Mouse (Mus musculus) megakaryocyte, adult 5-6 weeks (primary cell): ENCODE data around the gene Med21. TPM values are rescaled to one million over a fixed set of nuclear protein-coding genes. Genes with fewer than 3 reads are reported as not detected.
A peak's percentile ranks its signal among the peaks of the same experiment; 100 is the strongest.

ENCODE experiments used
- ATAC-seq: 2 replicates; pipeline ENCODE4 v1.8.0; 2016; ENCODE audit warnings: mild to moderate bottlenecking, inconsistent platforms; ENCODE audit not compliant: poor library complexity, severe bottlenecking
- total RNA-seq, 2 experiments: library from RNA; stranded (forward) in 1 of 2; stranded (reverse) in 1 of 2; fragments of 153-499, 151-499 nt in 1 of 2; fragments of 221-1000, 200-1000 nt in 1 of 2; gene quantifications; 2 replicates each; pipeline versions ENCODE4 v1.2.3 to v1.2.4; 2015 to 2017

Med21 gene
- total RNA-seq (2015) (96.7 and 109 TPM in 2 replicates), total RNA-seq (2017) (76.2 and 82.8 TPM in 2 replicates)

- ATAC-seq, result peak; percentile 81
These were observed at the start of gene Med21, which contains the start of gene Tm7sf3 for GRCm38 (mm10) chr6:146642276-146643183. Gene Med21 (plus strand): TSS chr6:146642547. Gene Tm7sf3 (minus strand): TSS chr6:146642824.

GRCm38 (mm10) chr6:146602601-146603000, 39.7 kb upstream of the Med21 start:
- no peak for ATAC-seq

GRCm38 (mm10) chr6:146603651-146604050, 38.7 kb upstream of the Med21 start:
- ATAC-seq, result no peak

- ATAC-seq, result 0 out of 2 replicates have a peak, but pooled peaks have one; percentile 29
These were observed 31.0 kb upstream of the Med21 start for GRCm38 (mm10) chr6:146611385-146611784.

- ATAC-seq, result 0 out of 2 replicates have a peak, but pooled peaks have one; percentile 28
These were observed 30.4 kb upstream of the Med21 start for GRCm38 (mm10) chr6:146611897-146612296.

GRCm38 (mm10) chr6:146612736-146613135, 29.6 kb upstream of the Med21 start:
- ATAC-seq, result no peak

- ATAC-seq, result no peak
These were observed 28.4 kb upstream of the Med21 start for GRCm38 (mm10) chr6:146613907-146614306.

GRCm38 (mm10) chr6:146614541-146614940, 27.8 kb upstream of the Med21 start:
- ATAC-seq, result no peak

- ATAC-seq, result no peak
These were observed 26.5 kb upstream of the Med21 start for GRCm38 (mm10) chr6:146615891-146616290.

GRCm38 (mm10) chr6:146616670-146617069, 25.7 kb upstream of the Med21 start:
- ATAC-seq, result no peak

GRCm38 (mm10) chr6:146628123-146628522, 14.2 kb upstream of the Med21 start:
- no peak for ATAC-seq

- ATAC-seq, result no peak
These were observed 12.3 kb upstream of the Med21 start for GRCm38 (mm10) chr6:146629781-146630756.

- no peak for ATAC-seq
These were observed 11.4 kb upstream of the Med21 start for GRCm38 (mm10) chr6:146630961-146631360.

- no peak for ATAC-seq
These were observed 10.5 kb upstream of the Med21 start for GRCm38 (mm10) chr6:146631847-146632246.

- ATAC-seq, result no peak
These were observed 9.9 kb upstream of the Med21 start for GRCm38 (mm10) chr6:146632403-146632802.

GRCm38 (mm10) chr6:146633097-146633496, 9.2 kb upstream of the Med21 start:
- peak; percentile 13; the same call in 1 of the 2 replicates for ATAC-seq

- peak; percentile 22; the same call in 1 of the 2 replicates for ATAC-seq
These were observed 8.7 kb upstream of the Med21 start for GRCm38 (mm10) chr6:146633629-146634014.

GRCm38 (mm10) chr6:146634015-146634722, 8.2 kb upstream of the Med21 start:
- ATAC-seq, result peak; percentile 55

- ATAC-seq, result no peak
These were observed 7.4 kb upstream of the Med21 start for GRCm38 (mm10) chr6:146634759-146635606.
